Mouse (Mus musculus): ENCODE measurements at regions not wholly inside any gene's neighbourhood (a gene's known extent, or its start where the extent isn't known, plus 50 kb on each side); places are given as distances from the start of the nearest gene placed in this dataset.
"Not testable (repeated sequence)": the region's sequence is repeated elsewhere in the genome, so short reads cannot be mapped to it uniquely, and the experiment has no call there.

GRCm38 (mm10) chr4:10703212-10703611 is 171.1 kb upstream of the 2610301B20Rik start:
- H3K27ac ChIP-seq (ENCODE audit: insufficient read depth, low read length), result no peak overlapping the region
- H3K4me3 ChIP-seq (replicated peaks; ENCODE audit: insufficient read depth, low read depth, low read length), result no peak overlapping the region
- 94% methylated on average over 2 of the region's 2 CpGs for WGBS
- H3K4me1 ChIP-seq (ENCODE audit: control insufficient read depth, insufficient read depth, low read length), result no peaks in the 10 kb centered on the region
- DNase-seq, result no peak
- H3K27me3 ChIP-seq (ENCODE audit: control insufficient read depth, insufficient read depth, low read length), result no peaks in the 10 kb centered on the region
- no peak for TF ChIP-seq POLR2A (IDR thresholded peaks at IDR 0.05; ENCODE audit: borderline replicate concordance, insufficient read depth, low read length)
- TF ChIP-seq CTCF (IDR thresholded peaks at IDR 0.05; ENCODE audit: borderline replicate concordance, insufficient read depth, low read depth, low read length), result no peak

- H3K27ac ChIP-seq (ENCODE audit: insufficient read depth, low read length), result no peak overlapping the region
- no peaks in the 10 kb centered on the region for H3K4me1 ChIP-seq (ENCODE audit: control insufficient read depth, insufficient read depth, low read length)
- H3K27me3 ChIP-seq (ENCODE audit: control insufficient read depth, insufficient read depth, low read length), result no peaks in the 10 kb centered on the region
- 30% methylated on average over 7 of the region's 7 CpGs for WGBS
- no peak overlapping the region for H3K4me3 ChIP-seq (replicated peaks; ENCODE audit: insufficient read depth, low read depth, low read length)
- TF ChIP-seq CTCF (IDR thresholded peaks at IDR 0.05; ENCODE audit: borderline replicate concordance, insufficient read depth, low read depth, low read length), result no peak
- no peak for TF ChIP-seq POLR2A (IDR thresholded peaks at IDR 0.05; ENCODE audit: borderline replicate concordance, insufficient read depth, low read length)
- DNase-seq, result peak in 1 of 2 experiments; percentile 6
Observed at GRCm38 (mm10) chr4:10707016-10707657, 167.2 kb upstream of the 2610301B20Rik start.

- DNase-seq, result peak in 1 of 2 experiments; percentile 9
- Histone ChIP-seq H3K4me3 (replicated peaks; ENCODE audit: insufficient read depth, low read depth, low read length) (no peak overlapping the region), H3K27me3 (ENCODE audit: control insufficient read depth, insufficient read depth, low read length) (no peaks in the 10 kb centered on the region), H3K27ac (ENCODE audit: insufficient read depth, low read length) (no peak overlapping the region), H3K4me1 (ENCODE audit: control insufficient read depth, insufficient read depth, low read length) (no peaks in the 10 kb centered on the region)
- TF ChIP-seq POLR2A (IDR thresholded peaks at IDR 0.05; ENCODE audit: borderline replicate concordance, insufficient read depth, low read length) (no peak), CTCF (IDR thresholded peaks at IDR 0.05; ENCODE audit: borderline replicate concordance, insufficient read depth, low read depth, low read length) (no peak)
- WGBS, result 17% methylated on average over 2 of the region's 2 CpGs
Observed at GRCm38 (mm10) chr4:10707658-10708056, 166.6 kb upstream of the 2610301B20Rik start.

GRCm38 (mm10) chr4:10711939-10712533 is 162.3 kb upstream of the 2610301B20Rik start:
- Histone ChIP-seq H3K27me3 (ENCODE audit: control insufficient read depth, insufficient read depth, low read length) (no peaks in the 10 kb centered on the region), H3K27ac (ENCODE audit: insufficient read depth, low read length) (no peak overlapping the region), H3K4me1 (ENCODE audit: control insufficient read depth, insufficient read depth, low read length) (no peaks in the 10 kb centered on the region), H3K4me3 (replicated peaks; ENCODE audit: insufficient read depth, low read depth, low read length) (no peak overlapping the region)
- TF ChIP-seq POLR2A (IDR thresholded peaks at IDR 0.05; ENCODE audit: borderline replicate concordance, insufficient read depth, low read length) (no peak), CTCF (IDR thresholded peaks at IDR 0.05; ENCODE audit: borderline replicate concordance, insufficient read depth, low read depth, low read length) (no peak)
- WGBS, result 84% methylated on average over 11 of the region's 11 CpGs
- DNase-seq, result no peak

GRCm38 (mm10) chr4:10723341-10723740 is 151.0 kb upstream of the 2610301B20Rik start:
- TF ChIP-seq CTCF (IDR thresholded peaks at IDR 0.05; ENCODE audit: borderline replicate concordance, insufficient read depth, low read depth, low read length) (no peak), POLR2A (IDR thresholded peaks at IDR 0.05; ENCODE audit: borderline replicate concordance, insufficient read depth, low read length) (no peak)
- 72% methylated on average over 4 of the region's 4 CpGs for WGBS

GRCm38 (mm10) chr4:10727894-10728293 is 146.4 kb upstream of the 2610301B20Rik start:
- 39% methylated on average over 3 of the region's 3 CpGs for WGBS
- Histone ChIP-seq H3K4me1 (ENCODE audit: control insufficient read depth, insufficient read depth, low read length) (no peaks in the 10 kb centered on the region), H3K27ac (ENCODE audit: insufficient read depth, low read length) (no peak overlapping the region), H3K27me3 (ENCODE audit: control insufficient read depth, insufficient read depth, low read length) (no peaks in the 10 kb centered on the region), H3K4me3 (replicated peaks; ENCODE audit: insufficient read depth, low read depth, low read length) (no peak overlapping the region)
- peak in 1 of 2 experiments; percentile 10 for DNase-seq
- no peak for TF ChIP-seq CTCF (IDR thresholded peaks at IDR 0.05; ENCODE audit: borderline replicate concordance, insufficient read depth, low read depth, low read length)
- TF ChIP-seq POLR2A (IDR thresholded peaks at IDR 0.05; ENCODE audit: borderline replicate concordance, insufficient read depth, low read length), result no peak

More at GRCm38 (mm10) chr4:10723341-10723740, 151.0 kb upstream of the 2610301B20Rik start:
- Histone ChIP-seq H3K4me3 (replicated peaks; ENCODE audit: insufficient read depth, low read depth, low read length) (no peak overlapping the region), H3K27me3 (ENCODE audit: control insufficient read depth, insufficient read depth, low read length) (no peaks in the 10 kb centered on the region), H3K27ac (ENCODE audit: insufficient read depth, low read length) (no peak overlapping the region), H3K4me1 (ENCODE audit: control insufficient read depth, insufficient read depth, low read length) (no peaks in the 10 kb centered on the region)
- no peak for DNase-seq

- H3K4me3 ChIP-seq (replicated peaks; ENCODE audit: insufficient read depth, low read depth, low read length), result no peak overlapping the region
- no peaks in the 10 kb centered on the region for H3K4me1 ChIP-seq (ENCODE audit: control insufficient read depth, insufficient read depth, low read length)
- no peaks in the 10 kb centered on the region for H3K27me3 ChIP-seq (ENCODE audit: control insufficient read depth, insufficient read depth, low read length)
- 31% methylated on average over 3 of the region's 3 CpGs for WGBS
- TF ChIP-seq POLR2A (IDR thresholded peaks at IDR 0.05; ENCODE audit: borderline replicate concordance, insufficient read depth, low read length), result no peak
- no peak for TF ChIP-seq CTCF (IDR thresholded peaks at IDR 0.05; ENCODE audit: borderline replicate concordance, insufficient read depth, low read depth, low read length)
- DNase-seq, result no peak
- no peak overlapping the region for H3K27ac ChIP-seq (ENCODE audit: insufficient read depth, low read length)
Observed at GRCm38 (mm10) chr4:10745207-10745606, 129.1 kb upstream of the 2610301B20Rik start.

- DNase-seq, result peak in 1 of 2 experiments; percentile 40
- 77% methylated on average over 8 of the region's 8 CpGs for WGBS
Observed at GRCm38 (mm10) chr4:10748816-10749215, 125.5 kb upstream of the 2610301B20Rik start.

GRCm38 (mm10) chr4:10750377-10751062 is 123.8 kb upstream of the 2610301B20Rik start:
- WGBS, result 67% methylated on average over 6 of the region's 6 CpGs
- not testable (repeated sequence) for H3K27ac ChIP-seq (ENCODE audit: insufficient read depth, low read length); DNase-seq

More at GRCm38 (mm10) chr4:10748816-10749215, 125.5 kb upstream of the 2610301B20Rik start:
- no peaks in the 10 kb centered on the region for H3K4me1 ChIP-seq (ENCODE audit: control insufficient read depth, insufficient read depth, low read length)
- no peak overlapping the region for H3K27ac ChIP-seq (ENCODE audit: insufficient read depth, low read length)
- TF ChIP-seq POLR2A (IDR thresholded peaks at IDR 0.05; ENCODE audit: borderline replicate concordance, insufficient read depth, low read length), result no peak
- H3K4me3 ChIP-seq (replicated peaks; ENCODE audit: insufficient read depth, low read depth, low read length), result no peak overlapping the region
- no peaks in the 10 kb centered on the region for H3K27me3 ChIP-seq (ENCODE audit: control insufficient read depth, insufficient read depth, low read length)

More at GRCm38 (mm10) chr4:10750377-10751062, 123.8 kb upstream of the 2610301B20Rik start:
- not testable (repeated sequence) for H3K27me3 ChIP-seq (ENCODE audit: control insufficient read depth, insufficient read depth, low read length); H3K4me1 ChIP-seq (ENCODE audit: control insufficient read depth, insufficient read depth, low read length); H3K4me3 ChIP-seq (replicated peaks; ENCODE audit: insufficient read depth, low read depth, low read length)

Measured in cerebellum, adult 2 months (tissue).